Mouse (Mus musculus): ENCODE measurements around the gene Rtbdn. TPM values are rescaled to one million over a fixed set of nuclear protein-coding genes. Genes with fewer than 3 reads are reported as not detected.

The Rtbdn gene
- total RNA-seq, 1 experiment from 2014 or later: not detected

GRCm38 (mm10) chr8:84973079-84973478 lies 26.3 kb downstream of the Rtbdn start:
- no peak for ATAC-seq (replicated peaks in 1 of 2; ENCODE audit: insufficient read depth in 1 of 2, low FRiP score in 2 of 2, low TSS enrichment in 1 of 2, low read depth in 1 of 2, poor library complexity in 2 of 2, severe bottlenecking in 2 of 2)

DNA sequence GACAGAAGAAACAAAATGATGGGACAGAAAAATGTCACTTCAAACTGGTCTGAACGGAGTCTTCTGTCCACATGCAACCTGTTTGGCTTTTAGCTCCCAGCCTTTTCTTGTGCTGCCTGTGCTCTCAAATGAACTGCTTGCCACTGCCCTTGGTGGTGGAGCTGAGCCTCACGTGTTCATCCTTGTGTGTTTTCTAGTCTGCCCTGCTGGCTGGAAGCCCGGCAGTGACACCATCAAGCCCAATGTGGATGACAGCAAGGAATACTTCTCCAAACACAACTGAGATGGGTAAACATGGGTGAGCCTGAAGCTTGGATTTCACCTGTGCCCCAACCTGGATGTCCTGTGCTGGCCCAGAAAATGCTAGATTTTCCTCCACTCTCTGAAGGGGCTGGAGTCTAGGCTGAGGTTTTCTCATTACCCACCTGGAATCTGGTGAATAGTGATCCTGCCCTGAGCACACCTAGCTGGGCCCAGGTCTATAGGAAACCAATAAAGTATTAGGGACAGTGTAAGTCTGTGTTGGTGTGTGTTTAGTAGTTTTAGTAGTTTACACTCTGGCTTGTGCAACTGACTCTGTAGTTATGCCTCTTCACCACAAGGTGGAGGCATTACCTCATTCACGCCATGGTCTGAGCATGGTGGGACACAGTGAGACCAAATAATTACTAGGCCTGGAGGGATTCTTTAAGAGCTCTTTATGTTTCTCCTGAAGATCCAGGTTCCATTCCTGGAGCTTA lies 27.2 kb downstream of the Rtbdn start:
- ATAC-seq (replicated peaks in 1 of 2; ENCODE audit: insufficient read depth in 1 of 2, low FRiP score in 2 of 2, low TSS enrichment in 1 of 2, low read depth in 1 of 2, poor library complexity in 2 of 2, severe bottlenecking in 2 of 2): no peak

DNA sequence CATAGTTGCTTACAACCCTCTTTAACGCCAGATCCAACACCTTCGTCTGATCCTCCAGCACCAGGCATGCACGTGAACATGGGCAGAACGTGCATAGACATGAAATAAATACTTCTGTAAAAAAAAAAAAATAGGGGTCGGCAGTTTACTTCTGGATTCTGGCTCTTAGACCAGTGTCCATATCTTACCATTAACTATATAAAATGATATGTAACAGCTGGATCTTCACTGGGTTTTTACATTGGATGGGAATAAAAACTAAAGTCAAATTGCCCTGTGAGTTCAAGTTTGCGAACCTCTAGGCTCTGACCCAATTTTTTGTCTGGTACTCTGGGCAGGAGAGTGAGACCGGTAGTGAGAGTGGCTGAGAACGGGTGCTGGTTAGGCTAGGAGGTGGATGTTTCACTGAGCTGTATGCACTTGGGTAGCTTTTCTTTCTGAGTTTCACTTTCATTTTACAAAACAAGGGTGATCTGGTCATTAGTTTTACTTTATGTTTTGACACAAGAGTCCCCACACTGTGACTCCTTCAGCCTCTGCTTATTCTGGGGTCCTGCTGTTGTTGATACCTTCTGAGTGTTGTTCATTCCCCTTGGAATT lies 27.9 kb downstream of the Rtbdn start:
- ATAC-seq (replicated peaks in 1 of 2; ENCODE audit: insufficient read depth in 1 of 2, low FRiP score in 2 of 2, low TSS enrichment in 1 of 2, low read depth in 1 of 2, poor library complexity in 2 of 2, severe bottlenecking in 2 of 2): no peak

- no peak for ATAC-seq (replicated peaks in 1 of 2; ENCODE audit: insufficient read depth in 1 of 2, low FRiP score in 2 of 2, low TSS enrichment in 1 of 2, low read depth in 1 of 2, poor library complexity in 2 of 2, severe bottlenecking in 2 of 2)
Measured at GRCm38 (mm10) chr8:84975434-84975833, 28.6 kb downstream of the Rtbdn start.

GRCm38 (mm10) chr8:84976031-84976762 lies 29.4 kb downstream of the Rtbdn start:
- peak; percentile 33 to 43 for ATAC-seq (replicated peaks in 1 of 2; ENCODE audit: insufficient read depth in 1 of 2, low FRiP score in 2 of 2, low TSS enrichment in 1 of 2, low read depth in 1 of 2, poor library complexity in 2 of 2, severe bottlenecking in 2 of 2)

DNA sequence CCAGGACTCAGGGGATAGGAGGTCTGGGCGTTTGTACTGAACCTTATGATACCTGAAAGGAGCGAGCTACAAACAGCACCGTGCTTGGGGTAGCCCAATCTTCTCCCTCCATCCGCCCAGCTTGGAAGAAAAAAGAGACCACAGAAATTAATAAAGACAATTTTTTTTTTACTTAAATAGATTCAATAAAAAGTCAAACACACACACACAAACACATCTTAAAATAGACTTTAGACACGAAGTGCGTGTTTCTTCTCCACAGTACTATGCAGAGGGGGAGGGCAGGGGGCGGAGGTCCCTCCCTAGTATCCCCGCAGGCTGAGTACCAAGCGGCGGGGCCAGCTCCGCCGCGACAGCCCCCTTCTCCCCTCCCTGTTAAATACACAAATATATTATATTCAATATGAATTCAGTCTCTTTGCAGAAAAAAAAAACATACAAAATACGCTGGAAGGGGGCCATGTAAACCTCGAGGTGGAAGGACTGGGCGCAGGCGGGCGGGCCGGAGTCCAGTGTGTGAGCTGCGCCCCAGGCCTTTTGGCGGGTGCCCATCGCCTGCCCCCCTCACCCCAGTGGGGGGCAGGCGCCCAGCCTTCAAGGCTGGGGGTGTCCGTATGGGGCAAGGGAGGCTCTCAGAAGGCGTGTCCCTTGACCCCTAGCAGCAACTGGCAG lies 30.1 kb downstream of the Rtbdn start:
- no peak for ATAC-seq (replicated peaks in 1 of 2; ENCODE audit: insufficient read depth in 1 of 2, low FRiP score in 2 of 2, low TSS enrichment in 1 of 2, low read depth in 1 of 2, poor library complexity in 2 of 2, severe bottlenecking in 2 of 2)

DNA sequence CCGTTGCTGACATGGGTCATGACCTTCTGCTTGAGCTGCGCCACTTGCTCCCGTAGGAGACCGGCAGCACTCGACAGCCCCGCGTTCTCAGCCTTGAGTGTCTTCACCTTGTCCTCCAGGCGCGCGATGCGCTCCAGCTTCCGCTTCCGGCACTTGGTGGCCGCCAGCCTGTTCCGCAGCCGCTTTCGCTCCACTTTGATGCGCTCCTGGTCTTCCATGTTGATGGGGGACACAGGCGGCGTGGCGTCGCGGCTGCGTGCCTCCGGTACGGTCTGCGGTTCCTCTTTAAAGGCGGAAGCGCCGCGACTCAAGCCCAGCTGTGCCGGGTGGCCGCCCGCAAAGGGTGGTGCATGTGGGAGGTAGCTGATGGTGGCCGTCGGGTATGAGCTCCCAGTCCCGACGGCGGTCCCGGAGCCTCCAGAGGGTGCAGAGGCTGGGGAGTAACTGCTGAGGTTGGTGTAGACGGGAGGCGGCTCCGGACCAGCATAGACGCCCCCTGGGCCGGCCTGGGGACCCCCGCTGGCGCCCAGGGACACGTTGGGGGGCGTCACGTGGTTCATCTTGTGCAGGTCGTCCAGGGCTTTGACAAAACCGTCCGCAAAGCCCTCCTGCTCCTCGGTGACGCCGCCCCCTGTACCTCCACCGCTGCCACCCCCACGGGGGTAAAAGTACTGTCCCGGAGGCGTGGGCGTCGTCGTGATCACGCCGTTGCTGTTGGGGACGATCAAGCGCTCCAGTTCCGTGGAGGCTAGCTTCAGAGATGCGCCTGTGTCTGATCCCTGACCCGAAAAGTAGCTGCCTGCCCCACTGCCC lies 30.9 kb downstream of the Rtbdn start:
- ATAC-seq (replicated peaks in 1 of 2; ENCODE audit: insufficient read depth in 1 of 2, low FRiP score in 2 of 2, low TSS enrichment in 1 of 2, low read depth in 1 of 2, poor library complexity in 2 of 2, severe bottlenecking in 2 of 2): peak in 1 of 2 experiments; percentile 4; a peak in 1 of 4 replicates

DNA sequence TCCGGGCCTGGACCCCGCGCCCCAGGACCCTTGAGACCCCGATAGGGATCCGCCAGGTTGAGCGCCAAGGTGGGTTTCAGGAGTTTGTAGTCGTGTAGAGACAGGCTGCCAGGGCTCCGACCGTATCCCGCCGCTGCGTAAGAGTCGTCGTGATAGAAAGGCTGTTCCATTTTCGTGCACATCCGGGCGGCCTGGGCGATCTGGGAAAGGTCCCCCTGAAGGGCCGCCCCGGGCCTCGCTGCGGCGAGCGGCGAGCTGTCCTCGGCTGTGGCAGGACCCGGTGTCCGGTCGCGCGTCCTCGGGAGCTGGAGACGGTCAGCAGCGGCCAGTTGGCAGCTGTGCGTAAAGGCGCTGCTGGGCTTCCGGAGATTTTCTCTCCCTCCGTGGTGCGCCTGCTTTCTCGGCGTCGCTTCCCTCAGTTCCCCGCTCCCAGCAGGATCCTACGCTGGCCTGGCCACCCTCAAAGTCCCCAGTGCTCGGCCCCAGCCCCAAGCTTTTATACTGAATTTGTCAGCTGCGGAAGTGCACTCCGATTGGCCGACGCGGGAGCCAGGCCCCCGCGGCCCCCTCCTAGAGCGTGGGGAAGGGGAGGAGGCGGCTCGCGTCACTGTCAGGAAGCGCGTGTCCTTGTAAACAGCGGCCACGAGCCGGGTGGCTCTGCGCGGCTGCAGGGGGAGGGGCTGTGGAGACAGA lies 31.6 kb downstream of the Rtbdn start, which contains the start of gene Junb:
Gene Junb (minus strand): TSS at position 471 of the 693 bp plus-strand sequence.
- peak; percentile 37 to 52 for ATAC-seq (replicated peaks in 1 of 2; ENCODE audit: insufficient read depth in 1 of 2, low FRiP score in 2 of 2, low TSS enrichment in 1 of 2, low read depth in 1 of 2, poor library complexity in 2 of 2, severe bottlenecking in 2 of 2)

- peak; percentile 37 to 64 for ATAC-seq (replicated peaks in 1 of 2; ENCODE audit: insufficient read depth in 1 of 2, low FRiP score in 2 of 2, low TSS enrichment in 1 of 2, low read depth in 1 of 2, poor library complexity in 2 of 2, severe bottlenecking in 2 of 2)
Measured at GRCm38 (mm10) chr8:84979599-84980421, 33.0 kb downstream of the Rtbdn start.

DNA sequence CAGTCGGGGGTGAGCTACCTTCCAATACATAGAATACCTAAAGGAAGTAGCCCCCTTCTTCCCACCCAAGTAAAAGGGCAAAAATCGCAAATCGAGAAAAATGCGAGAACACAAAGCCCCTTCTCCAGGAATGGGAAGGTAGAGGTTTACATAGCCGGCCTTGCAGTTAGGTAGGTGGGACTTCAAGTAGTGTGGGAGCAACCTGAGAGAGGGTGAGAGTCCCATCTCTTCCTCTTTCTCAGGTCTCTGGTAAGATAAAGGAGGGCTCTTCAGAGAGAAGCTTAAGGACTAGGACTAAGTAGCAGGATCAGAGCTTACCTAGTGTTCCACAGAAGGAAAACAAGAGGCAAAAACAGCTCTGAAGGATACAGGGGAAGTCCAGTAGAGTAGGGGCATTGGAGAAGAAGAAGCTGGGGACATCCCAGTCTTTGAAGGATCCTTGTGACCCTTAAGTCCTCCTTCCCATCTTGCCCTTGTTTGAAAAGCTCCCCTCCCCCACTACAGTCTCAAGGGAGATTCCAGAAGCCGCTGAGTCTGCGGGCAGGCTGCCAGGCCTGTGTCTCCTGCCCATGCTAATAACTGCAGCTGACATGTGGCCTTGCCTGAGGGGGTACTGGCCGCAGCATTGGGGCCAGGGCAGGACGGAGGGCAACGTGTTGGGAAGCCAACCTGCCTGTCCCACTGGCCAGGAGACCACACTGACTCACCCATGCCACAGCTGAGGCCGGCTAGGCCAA lies 34.0 kb downstream of the Rtbdn start:
- ATAC-seq (replicated peaks in 1 of 2; ENCODE audit: insufficient read depth in 1 of 2, low FRiP score in 2 of 2, low TSS enrichment in 1 of 2, low read depth in 1 of 2, poor library complexity in 2 of 2, severe bottlenecking in 2 of 2): no peak

DNA sequence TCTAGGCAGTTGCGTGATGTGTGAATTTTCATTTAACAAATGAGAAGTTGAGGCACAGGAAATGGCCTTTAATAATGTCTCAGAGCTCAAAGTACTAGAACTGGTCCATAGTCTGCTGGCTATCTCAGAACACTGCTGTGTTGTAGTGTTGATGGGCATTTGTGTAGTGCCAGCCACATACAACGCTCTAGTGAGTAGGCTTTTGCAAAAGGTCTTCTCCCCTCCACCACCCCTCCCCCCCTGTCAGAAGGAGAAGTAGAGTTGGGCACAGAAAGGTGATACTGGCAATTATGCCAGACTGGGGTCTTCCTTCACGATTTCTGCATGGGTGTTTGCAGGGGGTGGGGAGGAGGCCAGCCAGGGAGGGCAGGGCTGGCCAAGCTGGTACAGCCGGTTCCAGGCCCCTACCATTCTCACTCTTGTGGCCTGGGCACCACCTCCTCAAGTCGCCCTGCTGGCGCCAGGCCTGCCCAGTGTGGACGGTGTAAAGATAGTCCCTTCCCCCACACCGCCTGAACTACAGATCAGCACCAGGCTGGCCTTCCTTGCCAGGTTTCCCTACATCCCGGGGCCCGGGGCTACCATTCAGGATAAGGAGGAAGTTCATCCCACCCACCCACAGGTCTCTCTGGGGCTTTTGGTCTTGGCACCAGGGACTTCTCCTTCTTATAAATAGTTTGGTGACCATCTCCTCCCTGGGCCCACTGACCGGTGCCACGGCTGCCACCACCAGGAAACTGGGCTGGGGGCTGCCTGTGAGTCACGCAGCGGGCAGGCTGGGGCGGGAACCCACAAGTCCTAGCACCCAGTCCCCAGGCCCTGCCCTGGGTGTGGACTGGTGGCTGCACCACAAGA lies 35.1 kb downstream of the Rtbdn start:
- no peak for ATAC-seq (replicated peaks in 1 of 2; ENCODE audit: insufficient read depth in 1 of 2, low FRiP score in 2 of 2, low TSS enrichment in 1 of 2, low read depth in 1 of 2, poor library complexity in 2 of 2, severe bottlenecking in 2 of 2)

DNA sequence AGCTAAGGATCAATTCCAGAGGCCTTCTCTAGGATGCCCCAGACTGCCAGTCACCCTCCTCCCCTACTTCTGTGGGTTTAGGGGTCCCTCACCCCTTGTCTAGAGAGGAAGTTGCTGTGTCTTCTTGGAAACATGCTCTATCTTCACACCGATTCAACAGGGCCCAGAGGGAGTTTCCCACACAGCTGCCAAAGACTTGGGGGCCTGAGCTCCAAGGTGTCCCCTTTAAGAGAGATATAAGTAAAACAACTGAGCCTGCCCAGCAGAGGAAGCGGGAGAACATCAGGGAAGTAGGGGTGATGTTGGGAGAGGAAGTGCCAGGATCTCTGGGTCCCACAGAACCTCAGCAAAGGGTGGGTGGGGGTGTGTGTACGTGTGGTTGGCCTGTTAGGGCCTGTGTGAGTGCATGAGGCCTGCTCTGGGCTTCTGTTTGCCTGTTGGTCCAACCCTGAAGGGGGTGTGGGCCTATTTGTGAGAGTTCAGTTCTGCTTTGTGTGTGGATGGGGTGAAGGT lies 35.8 kb downstream of the Rtbdn start:
- no peak for ATAC-seq (replicated peaks in 1 of 2; ENCODE audit: insufficient read depth in 1 of 2, low FRiP score in 2 of 2, low TSS enrichment in 1 of 2, low read depth in 1 of 2, poor library complexity in 2 of 2, severe bottlenecking in 2 of 2)

DNA sequence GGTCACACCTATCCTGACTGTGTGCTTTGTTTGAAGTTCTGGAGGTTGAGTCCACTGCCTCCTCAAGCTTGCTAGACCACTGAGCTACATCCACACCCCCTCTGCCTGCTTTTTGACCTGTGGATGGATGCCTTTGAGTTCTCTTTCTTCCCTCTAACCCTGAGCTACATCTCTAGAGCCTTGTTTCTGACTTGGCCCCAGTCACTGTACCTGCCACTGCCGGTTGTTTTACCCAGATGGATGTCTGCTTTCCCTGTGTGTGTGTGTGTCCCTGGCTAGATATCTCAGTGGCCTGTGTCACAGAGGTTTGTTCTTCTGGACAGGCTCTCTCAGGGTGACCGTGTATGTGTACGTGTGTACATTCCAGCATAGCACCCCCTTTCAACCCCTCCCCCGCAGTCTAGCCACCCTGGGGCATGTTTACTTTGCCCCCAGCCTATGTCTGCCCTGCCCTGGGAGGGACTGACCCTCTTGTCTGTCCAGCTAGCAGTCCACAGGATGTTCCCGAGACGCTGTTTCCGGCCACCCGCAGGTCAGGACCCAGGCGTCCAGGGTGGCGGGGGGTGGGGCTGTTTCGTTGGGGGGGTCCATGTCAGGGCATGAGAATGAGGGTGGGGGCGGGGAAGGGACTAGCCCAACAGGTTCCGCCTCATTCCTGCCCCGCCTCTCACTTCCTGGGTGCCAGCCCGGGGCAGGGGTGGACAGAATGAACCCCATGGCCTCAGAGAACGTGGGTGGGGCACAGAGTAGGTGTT lies 37.7 kb downstream of the Rtbdn start:
- no peak for ATAC-seq (replicated peaks in 1 of 2; ENCODE audit: insufficient read depth in 1 of 2, low FRiP score in 2 of 2, low TSS enrichment in 1 of 2, low read depth in 1 of 2, poor library complexity in 2 of 2, severe bottlenecking in 2 of 2)
